Mouse (Mus musculus) brown adipose tissue, adult 24 weeks (tissue): Measurements from ENCODE around the gene Tubal3. TPM values are rescaled to one million over a fixed set of nuclear protein-coding genes. Genes with fewer than 3 reads are reported as not detected.
A peak's percentile ranks its signal among the peaks of the same experiment; 100 is the strongest.

Source experiments
- H3K27ac ChIP-seq: fragments of 200-500 bp; replicated peaks from 2 replicates; pipeline ENCODE4 v1.5.1; 2012; ENCODE audit warnings: low read depth, mild to moderate bottlenecking, low read length
- H3K4me1 ChIP-seq: fragments of 200-500 bp; 2 replicates; pipeline ENCODE4 v1.6.1; 2012; ENCODE audit warnings: low read length, mixed read lengths; ENCODE audit not compliant: control insufficient read depth, insufficient read depth, insufficient read length
- H3K4me3 ChIP-seq: fragments of 200-500 bp; 2 replicates; pipeline ENCODE4 v1.5.1; 2012; ENCODE audit warnings: low read depth, mild to moderate bottlenecking, low read length, moderate library complexity; ENCODE audit not compliant: insufficient read depth
- polyA plus RNA-seq: library from polyadenylated mRNA; stranded (reverse); fragments of >200 nt; gene quantifications from 2 replicates; pipeline ENCODE4 v1.2.4, GENCODE M21; 2012; ENCODE audit not compliant: missing spikeins, insufficient read depth, insufficient read length

Gene Tubal3
- not detected in 2 replicates for polyA plus RNA-seq

- no peak within 1 kb of the TSS for H3K27ac ChIP-seq
These were observed at the start of gene Tubal3, which contains the start of gene Net1 for GRCm38 (mm10) chr13:3917571-3918311. TSS of gene Tubal3 (plus strand) at chr13:3918274. TSS of gene Net1 (minus strand) at chr13:3918220.

GRCm38 (mm10) chr13:3869901-3870300, 48.2 kb upstream of the Tubal3 start:
- H3K4me3 ChIP-seq, result no peak overlapping the region
- H3K27ac ChIP-seq, result no peak overlapping the region
- no peaks in the 10 kb centered on the region for H3K4me1 ChIP-seq

More at GRCm38 (mm10) chr13:3917571-3918311, at the start of gene Tubal3, which contains the start of gene Net1:
- Histone ChIP-seq H3K4me1 (no peaks in the 10 kb centered on the region), H3K4me3 (peak within 1 kb of the TSS; percentile 73)

- Histone ChIP-seq H3K4me3 (no peak overlapping the region), H3K27ac (no peak overlapping the region), H3K4me1 (no peaks in the 10 kb centered on the region)
These were observed 45.2 kb upstream of the Tubal3 start for GRCm38 (mm10) chr13:3872832-3873231.

GRCm38 (mm10) chr13:3876448-3876847, 41.6 kb upstream of the Tubal3 start:
- H3K4me1 ChIP-seq, result no peaks in the 10 kb centered on the region
- no peak overlapping the region for H3K4me3 ChIP-seq
- no peak overlapping the region for H3K27ac ChIP-seq

GRCm38 (mm10) chr13:3877185-3877584, 40.9 kb upstream of the Tubal3 start:
- Histone ChIP-seq H3K4me1 (no peaks in the 10 kb centered on the region), H3K4me3 (no peak overlapping the region), H3K27ac (no peak overlapping the region)

- Histone ChIP-seq H3K4me3 (no peak overlapping the region), H3K27ac (no peak overlapping the region), H3K4me1 (no peaks in the 10 kb centered on the region)
These were observed 40.3 kb upstream of the Tubal3 start for GRCm38 (mm10) chr13:3877679-3878220.

- peaks cover 4% of the 10 kb centered on the region; the same call in 1 of the 2 replicates for H3K4me1 ChIP-seq
- H3K4me3 ChIP-seq, result no peak overlapping the region
- H3K27ac ChIP-seq, result no peak overlapping the region
These were observed 31.4 kb upstream of the Tubal3 start for GRCm38 (mm10) chr13:3886663-3887062.

- peaks cover 5% of the 10 kb centered on the region; the same call in 1 of the 2 replicates for H3K4me1 ChIP-seq
- H3K27ac ChIP-seq, result no peak overlapping the region
- H3K4me3 ChIP-seq, result no peak overlapping the region
These were observed 29.0 kb upstream of the Tubal3 start for GRCm38 (mm10) chr13:3889111-3889510.

- H3K4me3 ChIP-seq, result no peak overlapping the region
- no peak overlapping the region for H3K27ac ChIP-seq
- H3K4me1 ChIP-seq, result peaks cover 5% of the 10 kb centered on the region; the same call in 1 of the 2 replicates
These were observed 28.0 kb upstream of the Tubal3 start for GRCm38 (mm10) chr13:3890061-3890460.

GRCm38 (mm10) chr13:3891479-3892087, 26.5 kb upstream of the Tubal3 start:
- H3K4me1 ChIP-seq, result peaks cover 7% of the 10 kb centered on the region; the same call in 1 of the 2 replicates
- peak overlapping the region; percentile 37 for H3K4me3 ChIP-seq
- H3K27ac ChIP-seq, result no peak overlapping the region

GRCm38 (mm10) chr13:3892601-3893000, 25.5 kb upstream of the Tubal3 start:
- H3K4me3 ChIP-seq, result peak overlapping the region; percentile 57
- H3K4me1 ChIP-seq, result peaks cover 7% of the 10 kb centered on the region; the same call in 1 of the 2 replicates
- no peak overlapping the region for H3K27ac ChIP-seq

- Histone ChIP-seq H3K4me3 (peak overlapping the region; percentile 95), H3K27ac (peak overlapping the region; percentile 68; the same call in 1 of the 2 replicates), H3K4me1 (peaks cover 7% of the 10 kb centered on the region; the same call in 1 of the 2 replicates)
These were observed 24.8 kb upstream of the Tubal3 start for GRCm38 (mm10) chr13:3893126-3893734.

GRCm38 (mm10) chr13:3894549-3894948, 23.5 kb upstream of the Tubal3 start:
- H3K4me3 ChIP-seq, result no peak overlapping the region
- peaks cover 7% of the 10 kb centered on the region; the same call in 1 of the 2 replicates for H3K4me1 ChIP-seq
- no peak overlapping the region for H3K27ac ChIP-seq

GRCm38 (mm10) chr13:3895397-3895980, 22.6 kb upstream of the Tubal3 start:
- Histone ChIP-seq H3K4me1 (peaks cover 7% of the 10 kb centered on the region; the same call in 1 of the 2 replicates), H3K4me3 (no peak overlapping the region), H3K27ac (0 out of 2 replicates have a peak overlapping the region, but pooled peaks have one; percentile 13)
